Mouse (Mus musculus): Measurements from ENCODE around the gene Runx1. TPM values are rescaled to one million over a fixed set of nuclear protein-coding genes. Genes with fewer than 3 reads are reported as not detected.

The Runx1 gene
- polyA plus RNA-seq, 1 experiment from 2014 or later: 1.2 TPM

- no peaks in the 10 kb centered on the region for H3K4me1 ChIP-seq (ENCODE audit: control insufficient read depth, insufficient read depth, low read length)
- H3K4me2 ChIP-seq (ENCODE audit: low read depth): no peak overlapping the region
- H3K27ac ChIP-seq (ENCODE audit: low read depth, low read length): no peak overlapping the region
- no peaks in the 10 kb centered on the region for H3K9me3 ChIP-seq (ENCODE audit: control insufficient read depth, low read length)
- DNase-seq (ENCODE audit: low spot score) (no peak), ATAC-seq (ENCODE audit: insufficient read depth, low FRiP score, low TSS enrichment) (no peak)
- no peaks in the 10 kb centered on the region for H3K36me3 ChIP-seq (ENCODE audit: control insufficient read depth, insufficient read depth, low read length)
- WGBS: 73% methylated on average over 10 of the region's 10 CpGs
- no peaks in the 10 kb centered on the region for H3K27me3 ChIP-seq (ENCODE audit: control insufficient read depth, insufficient read depth, low read length)
- no peak overlapping the region for H3K4me3 ChIP-seq (ENCODE audit: low read depth, low read length)
- H3K9ac ChIP-seq (ENCODE audit: low read length): no peak overlapping the region
Observed at GRCm38 (mm10) chr16:92644315-92644714, 181.6 kb downstream of the Runx1 start.

GRCm38 (mm10) chr16:92642283-92642682 lies 183.7 kb downstream of the Runx1 start:
- H3K4me3 ChIP-seq (ENCODE audit: low read depth, low read length): no peak overlapping the region
- no peak overlapping the region for H3K9ac ChIP-seq (ENCODE audit: low read length)
- H3K4me2 ChIP-seq (ENCODE audit: low read depth): no peak overlapping the region
- no peaks in the 10 kb centered on the region for H3K27me3 ChIP-seq (ENCODE audit: control insufficient read depth, insufficient read depth, low read length)
- no peak overlapping the region for H3K27ac ChIP-seq (ENCODE audit: low read depth, low read length)
- 88% methylated on average over 8 of the region's 8 CpGs for WGBS
- no peak for DNase-seq (ENCODE audit: low spot score)
- no peaks in the 10 kb centered on the region for H3K36me3 ChIP-seq (ENCODE audit: control insufficient read depth, insufficient read depth, low read length)
- no peaks in the 10 kb centered on the region for H3K9me3 ChIP-seq (ENCODE audit: control insufficient read depth, low read length)
- no peak for ATAC-seq (ENCODE audit: insufficient read depth, low FRiP score, low TSS enrichment)
- H3K4me1 ChIP-seq (ENCODE audit: control insufficient read depth, insufficient read depth, low read length): no peaks in the 10 kb centered on the region

- H3K4me3 ChIP-seq (ENCODE audit: low read depth, low read length): no peak overlapping the region
- no peak for DNase-seq (ENCODE audit: low spot score)
- no peaks in the 10 kb centered on the region for H3K27me3 ChIP-seq (ENCODE audit: control insufficient read depth, insufficient read depth, low read length)
- no peaks in the 10 kb centered on the region for H3K4me1 ChIP-seq (ENCODE audit: control insufficient read depth, insufficient read depth, low read length)
- no peak overlapping the region for H3K9ac ChIP-seq (ENCODE audit: low read length)
- H3K9me3 ChIP-seq (ENCODE audit: control insufficient read depth, low read length): no peaks in the 10 kb centered on the region
- WGBS: 80% methylated on average over 6 of the region's 6 CpGs
- no peak for ATAC-seq (ENCODE audit: insufficient read depth, low FRiP score, low TSS enrichment)
- no peaks in the 10 kb centered on the region for H3K36me3 ChIP-seq (ENCODE audit: control insufficient read depth, insufficient read depth, low read length)
- no peak overlapping the region for H3K27ac ChIP-seq (ENCODE audit: low read depth, low read length)
- no peak overlapping the region for H3K4me2 ChIP-seq (ENCODE audit: low read depth)
Observed at GRCm38 (mm10) chr16:92641053-92641452, 184.9 kb downstream of the Runx1 start.

- ATAC-seq (ENCODE audit: insufficient read depth, low FRiP score, low TSS enrichment): no peak
- H3K4me1 ChIP-seq (ENCODE audit: control insufficient read depth, insufficient read depth, low read length): no peaks in the 10 kb centered on the region
- no peak overlapping the region for H3K27ac ChIP-seq (ENCODE audit: low read depth, low read length)
- H3K27me3 ChIP-seq (ENCODE audit: control insufficient read depth, insufficient read depth, low read length): no peaks in the 10 kb centered on the region
- 80% methylated on average over 8 of the region's 8 CpGs for WGBS
- H3K4me3 ChIP-seq (ENCODE audit: low read depth, low read length): no peak overlapping the region
- no peaks in the 10 kb centered on the region for H3K9me3 ChIP-seq (ENCODE audit: control insufficient read depth, low read length)
- DNase-seq (ENCODE audit: low spot score): no peak
- no peak overlapping the region for H3K4me2 ChIP-seq (ENCODE audit: low read depth)
- no peaks in the 10 kb centered on the region for H3K36me3 ChIP-seq (ENCODE audit: control insufficient read depth, insufficient read depth, low read length)
- H3K9ac ChIP-seq (ENCODE audit: low read length): no peak overlapping the region
Observed at GRCm38 (mm10) chr16:92639093-92639492, 186.9 kb downstream of the Runx1 start.

GRCm38 (mm10) chr16:92637033-92637432 lies 188.9 kb downstream of the Runx1 start:
- WGBS: 76% methylated on average over 5 of the region's 5 CpGs
- Histone ChIP-seq H3K36me3 (ENCODE audit: control insufficient read depth, insufficient read depth, low read length) (no peaks in the 10 kb centered on the region), H3K9ac (ENCODE audit: low read length) (no peak overlapping the region), H3K27me3 (ENCODE audit: control insufficient read depth, insufficient read depth, low read length) (no peaks in the 10 kb centered on the region), H3K27ac (ENCODE audit: low read depth, low read length) (no peak overlapping the region), H3K4me2 (ENCODE audit: low read depth) (no peak overlapping the region), H3K9me3 (ENCODE audit: control insufficient read depth, low read length) (no peaks in the 10 kb centered on the region), H3K4me3 (ENCODE audit: low read depth, low read length) (no peak overlapping the region), H3K4me1 (ENCODE audit: control insufficient read depth, insufficient read depth, low read length) (no peaks in the 10 kb centered on the region)
- no peak for DNase-seq (ENCODE audit: low spot score)
- no peak for ATAC-seq (ENCODE audit: insufficient read depth, low FRiP score, low TSS enrichment)

- Histone ChIP-seq H3K4me1 (ENCODE audit: control insufficient read depth, insufficient read depth, low read length) (0 out of 2 replicates have a peak, but pooled peaks cover 2% of the 10 kb centered on the region), H3K9ac (ENCODE audit: low read length) (no peak overlapping the region), H3K4me2 (ENCODE audit: low read depth) (no peak overlapping the region), H3K27ac (ENCODE audit: low read depth, low read length) (no peak overlapping the region), H3K4me3 (ENCODE audit: low read depth, low read length) (no peak overlapping the region), H3K27me3 (ENCODE audit: control insufficient read depth, insufficient read depth, low read length) (no peaks in the 10 kb centered on the region), H3K9me3 (ENCODE audit: control insufficient read depth, low read length) (no peaks in the 10 kb centered on the region), H3K36me3 (ENCODE audit: control insufficient read depth, insufficient read depth, low read length) (no peaks in the 10 kb centered on the region)
- ATAC-seq (ENCODE audit: insufficient read depth, low FRiP score, low TSS enrichment): no peak
- DNase-seq (ENCODE audit: low spot score): no peak
- WGBS: 19% methylated on average over 11 of the region's 11 CpGs
Observed at GRCm38 (mm10) chr16:92632115-92632763, 193.7 kb downstream of the Runx1 start.

GRCm38 (mm10) chr16:92631637-92632036 lies 194.3 kb downstream of the Runx1 start:
- Histone ChIP-seq H3K27ac (ENCODE audit: low read depth, low read length) (no peak overlapping the region), H3K9me3 (ENCODE audit: control insufficient read depth, low read length) (no peaks in the 10 kb centered on the region), H3K4me1 (ENCODE audit: control insufficient read depth, insufficient read depth, low read length) (0 out of 2 replicates have a peak, but pooled peaks cover 2% of the 10 kb centered on the region), H3K4me3 (ENCODE audit: low read depth, low read length) (no peak overlapping the region), H3K27me3 (ENCODE audit: control insufficient read depth, insufficient read depth, low read length) (no peaks in the 10 kb centered on the region), H3K9ac (ENCODE audit: low read length) (no peak overlapping the region), H3K36me3 (ENCODE audit: control insufficient read depth, insufficient read depth, low read length) (no peaks in the 10 kb centered on the region), H3K4me2 (ENCODE audit: low read depth) (no peak overlapping the region)
- no peak for DNase-seq (ENCODE audit: low spot score)
- WGBS: 25% methylated on average over 6 of the region's 6 CpGs
- ATAC-seq (ENCODE audit: insufficient read depth, low FRiP score, low TSS enrichment): no peak

GRCm38 (mm10) chr16:92630950-92631349 lies 195.0 kb downstream of the Runx1 start:
- Histone ChIP-seq H3K4me3 (ENCODE audit: low read depth, low read length) (no peak overlapping the region), H3K4me2 (ENCODE audit: low read depth) (no peak overlapping the region), H3K27ac (ENCODE audit: low read depth, low read length) (no peak overlapping the region), H3K9ac (ENCODE audit: low read length) (no peak overlapping the region), H3K9me3 (ENCODE audit: control insufficient read depth, low read length) (no peaks in the 10 kb centered on the region), H3K36me3 (ENCODE audit: control insufficient read depth, insufficient read depth, low read length) (no peaks in the 10 kb centered on the region), H3K27me3 (ENCODE audit: control insufficient read depth, insufficient read depth, low read length) (no peaks in the 10 kb centered on the region), H3K4me1 (ENCODE audit: control insufficient read depth, insufficient read depth, low read length) (0 out of 2 replicates have a peak, but pooled peaks cover 2% of the 10 kb centered on the region)
- no peak for ATAC-seq (ENCODE audit: insufficient read depth, low FRiP score, low TSS enrichment)
- no peak for DNase-seq (ENCODE audit: low spot score)
- 68% methylated on average over 5 of the region's 5 CpGs for WGBS

GRCm38 (mm10) chr16:92629829-92630228 lies 196.1 kb downstream of the Runx1 start:
- no peaks in the 10 kb centered on the region for H3K36me3 ChIP-seq (ENCODE audit: control insufficient read depth, insufficient read depth, low read length)
- WGBS: 96% methylated on average over 7 of the region's 7 CpGs
- no peaks in the 10 kb centered on the region for H3K27me3 ChIP-seq (ENCODE audit: control insufficient read depth, insufficient read depth, low read length)
- no peak overlapping the region for H3K9ac ChIP-seq (ENCODE audit: low read length)
- no peak overlapping the region for H3K4me3 ChIP-seq (ENCODE audit: low read depth, low read length)
- no peak overlapping the region for H3K27ac ChIP-seq (ENCODE audit: low read depth, low read length)
- H3K4me2 ChIP-seq (ENCODE audit: low read depth): no peak overlapping the region
- ATAC-seq (ENCODE audit: insufficient read depth, low FRiP score, low TSS enrichment) (no peak), DNase-seq (ENCODE audit: low spot score) (no peak)
- 0 out of 2 replicates have a peak, but pooled peaks cover 2% of the 10 kb centered on the region for H3K4me1 ChIP-seq (ENCODE audit: control insufficient read depth, insufficient read depth, low read length)
- no peaks in the 10 kb centered on the region for H3K9me3 ChIP-seq (ENCODE audit: control insufficient read depth, low read length)
